Mouse (Mus musculus): ENCODE measurements around the gene Ttn. TPM values are rescaled to one million over a fixed set of nuclear protein-coding genes. Genes with fewer than 3 reads are reported as not detected.

Gene Ttn
- polyA plus RNA-seq, 1 experiment from 2014 or later, result 0.09 TPM

- 95% methylated on average over 6 of the region's 6 CpGs for WGBS
- Histone ChIP-seq H3K4me3 (ENCODE audit: low read depth, low read length) (no peak overlapping the region), H3K9me3 (replicated peaks; ENCODE audit: control insufficient read depth, low read length) (no peaks in the 10 kb centered on the region), H3K4me2 (ENCODE audit: low read length) (no peak overlapping the region), H3K27me3 (replicated peaks; ENCODE audit: control insufficient read depth, insufficient read depth, low read length) (no peaks in the 10 kb centered on the region), H3K27ac (ENCODE audit: low read depth, low read length) (no peak overlapping the region), H3K4me1 (ENCODE audit: control insufficient read depth, insufficient read depth, low read length) (no peaks in the 10 kb centered on the region), H3K36me3 (ENCODE audit: control insufficient read depth, insufficient read depth, low read length) (no peaks in the 10 kb centered on the region), H3K9ac (ENCODE audit: low read length) (no peak overlapping the region)
- ATAC-seq, result no peak
- no peak for DNase-seq (ENCODE audit: low spot score)
Observed at GRCm38 (mm10) chr2:76751993-76752392, 230.4 kb downstream of the Ttn start.

- ATAC-seq, result no peak
Observed at GRCm38 (mm10) chr2:76749341-76750110, 232.8 kb downstream of the Ttn start.

GRCm38 (mm10) chr2:76748696-76749095, 233.7 kb downstream of the Ttn start:
- Histone ChIP-seq H3K4me3 (ENCODE audit: low read depth, low read length) (no peak overlapping the region), H3K9ac (ENCODE audit: low read length) (no peak overlapping the region), H3K36me3 (ENCODE audit: control insufficient read depth, insufficient read depth, low read length) (no peaks in the 10 kb centered on the region), H3K27me3 (replicated peaks; ENCODE audit: control insufficient read depth, insufficient read depth, low read length) (no peaks in the 10 kb centered on the region), H3K4me2 (ENCODE audit: low read length) (no peak overlapping the region), H3K9me3 (replicated peaks; ENCODE audit: control insufficient read depth, low read length) (0 out of 2 replicates have a peak, but pooled peaks cover 9% of the 10 kb centered on the region), H3K4me1 (ENCODE audit: control insufficient read depth, insufficient read depth, low read length) (no peaks in the 10 kb centered on the region), H3K27ac (ENCODE audit: low read depth, low read length) (no peak overlapping the region)
- DNase-seq (ENCODE audit: low spot score), result no peak
- WGBS, result 95% methylated on average over 14 of the region's 14 CpGs
- ATAC-seq, result no peak

More at GRCm38 (mm10) chr2:76749341-76750110, 232.8 kb downstream of the Ttn start:
- Histone ChIP-seq H3K9me3 (replicated peaks; ENCODE audit: control insufficient read depth, low read length) (0 out of 2 replicates have a peak, but pooled peaks cover 9% of the 10 kb centered on the region), H3K9ac (ENCODE audit: low read length) (no peak overlapping the region), H3K4me1 (ENCODE audit: control insufficient read depth, insufficient read depth, low read length) (no peaks in the 10 kb centered on the region), H3K27ac (ENCODE audit: low read depth, low read length) (no peak overlapping the region), H3K4me2 (ENCODE audit: low read length) (no peak overlapping the region), H3K36me3 (ENCODE audit: control insufficient read depth, insufficient read depth, low read length) (no peaks in the 10 kb centered on the region), H3K4me3 (ENCODE audit: low read depth, low read length) (no peak overlapping the region), H3K27me3 (replicated peaks; ENCODE audit: control insufficient read depth, insufficient read depth, low read length) (no peaks in the 10 kb centered on the region)
- 94% methylated on average over 21 of the region's 21 CpGs for WGBS
- no peak for DNase-seq (ENCODE audit: low spot score)

- no peak for ATAC-seq
- no peak overlapping the region for H3K4me2 ChIP-seq (ENCODE audit: low read length)
- no peaks in the 10 kb centered on the region for H3K36me3 ChIP-seq (ENCODE audit: control insufficient read depth, insufficient read depth, low read length)
- H3K4me1 ChIP-seq (ENCODE audit: control insufficient read depth, insufficient read depth, low read length), result no peaks in the 10 kb centered on the region
- no peak for DNase-seq (ENCODE audit: low spot score)
- no peak overlapping the region for H3K27ac ChIP-seq (ENCODE audit: low read depth, low read length)
- H3K4me3 ChIP-seq (ENCODE audit: low read depth, low read length), result no peak overlapping the region
- 95% methylated on average over 14 of the region's 14 CpGs for WGBS
- H3K9ac ChIP-seq (ENCODE audit: low read length), result no peak overlapping the region
- H3K27me3 ChIP-seq (replicated peaks; ENCODE audit: control insufficient read depth, insufficient read depth, low read length), result no peaks in the 10 kb centered on the region
- H3K9me3 ChIP-seq (replicated peaks; ENCODE audit: control insufficient read depth, low read length), result peaks cover 5% of the 10 kb centered on the region; the same call in 1 of the 2 replicates
Observed at GRCm38 (mm10) chr2:76719650-76720049, 262.7 kb downstream of the Ttn start.

GRCm38 (mm10) chr2:76714984-76715383, 267.4 kb downstream of the Ttn start:
- ATAC-seq, result no peak
- Histone ChIP-seq H3K4me2 (ENCODE audit: low read length) (no peak overlapping the region), H3K27ac (ENCODE audit: low read depth, low read length) (no peak overlapping the region), H3K9ac (ENCODE audit: low read length) (no peak overlapping the region), H3K9me3 (replicated peaks; ENCODE audit: control insufficient read depth, low read length) (peaks cover 7% of the 10 kb centered on the region; the same call in 1 of the 2 replicates), H3K36me3 (ENCODE audit: control insufficient read depth, insufficient read depth, low read length) (0 out of 2 replicates have a peak, but pooled peaks cover 5% of the 10 kb centered on the region), H3K27me3 (replicated peaks; ENCODE audit: control insufficient read depth, insufficient read depth, low read length) (no peaks in the 10 kb centered on the region), H3K4me3 (ENCODE audit: low read depth, low read length) (no peak overlapping the region), H3K4me1 (ENCODE audit: control insufficient read depth, insufficient read depth, low read length) (no peaks in the 10 kb centered on the region)
- 73% methylated on average over 8 of the region's 8 CpGs for WGBS
- no peak for DNase-seq (ENCODE audit: low spot score)

- DNase-seq (ENCODE audit: low spot score) (no peak), ATAC-seq (no peak)
- no peaks in the 10 kb centered on the region for H3K4me1 ChIP-seq (ENCODE audit: control insufficient read depth, insufficient read depth, low read length)
- H3K9ac ChIP-seq (ENCODE audit: low read length), result no peak overlapping the region
- H3K9me3 ChIP-seq (replicated peaks; ENCODE audit: control insufficient read depth, low read length), result peaks cover 7% of the 10 kb centered on the region; the same call in 1 of the 2 replicates
- 0 out of 2 replicates have a peak, but pooled peaks cover 5% of the 10 kb centered on the region for H3K36me3 ChIP-seq (ENCODE audit: control insufficient read depth, insufficient read depth, low read length)
- H3K4me3 ChIP-seq (ENCODE audit: low read depth, low read length), result no peak overlapping the region
- WGBS, result 97% methylated on average over 3 of the region's 3 CpGs
- no peaks in the 10 kb centered on the region for H3K27me3 ChIP-seq (replicated peaks; ENCODE audit: control insufficient read depth, insufficient read depth, low read length)
- no peak overlapping the region for H3K4me2 ChIP-seq (ENCODE audit: low read length)
- H3K27ac ChIP-seq (ENCODE audit: low read depth, low read length), result no peak overlapping the region
Observed at GRCm38 (mm10) chr2:76708512-76708911, 273.8 kb downstream of the Ttn start.

GRCm38 (mm10) chr2:76705655-76706054, 276.7 kb downstream of the Ttn start:
- no peaks in the 10 kb centered on the region for H3K4me1 ChIP-seq (ENCODE audit: control insufficient read depth, insufficient read depth, low read length)
- WGBS, result 72% methylated on average over 13 of the region's 13 CpGs
- H3K9me3 ChIP-seq (replicated peaks; ENCODE audit: control insufficient read depth, low read length), result no peaks in the 10 kb centered on the region; the same call in 1 of the 2 replicates
- H3K36me3 ChIP-seq (ENCODE audit: control insufficient read depth, insufficient read depth, low read length), result 0 out of 2 replicates have a peak, but pooled peaks cover 3% of the 10 kb centered on the region
- no peak overlapping the region for H3K27ac ChIP-seq (ENCODE audit: low read depth, low read length)
- no peak for ATAC-seq
- H3K27me3 ChIP-seq (replicated peaks; ENCODE audit: control insufficient read depth, insufficient read depth, low read length), result no peaks in the 10 kb centered on the region
- no peak overlapping the region for H3K4me3 ChIP-seq (ENCODE audit: low read depth, low read length)
- H3K9ac ChIP-seq (ENCODE audit: low read length), result no peak overlapping the region
- DNase-seq (ENCODE audit: low spot score), result no peak
- H3K4me2 ChIP-seq (ENCODE audit: low read length), result no peak overlapping the region

GRCm38 (mm10) chr2:76702751-76703150, 279.6 kb downstream of the Ttn start:
- 87% methylated on average over 5 of the region's 5 CpGs for WGBS
- H3K4me3 ChIP-seq (ENCODE audit: low read depth, low read length), result no peak overlapping the region
- ATAC-seq, result no peak

GRCm38 (mm10) chr2:76702188-76702587, 280.2 kb downstream of the Ttn start:
- Histone ChIP-seq H3K4me1 (ENCODE audit: control insufficient read depth, insufficient read depth, low read length) (no peaks in the 10 kb centered on the region), H3K9ac (ENCODE audit: low read length) (no peak overlapping the region), H3K36me3 (ENCODE audit: control insufficient read depth, insufficient read depth, low read length) (peaks cover 5% of the 10 kb centered on the region), H3K9me3 (replicated peaks; ENCODE audit: control insufficient read depth, low read length) (no peaks in the 10 kb centered on the region), H3K27me3 (replicated peaks; ENCODE audit: control insufficient read depth, insufficient read depth, low read length) (no peaks in the 10 kb centered on the region), H3K4me3 (ENCODE audit: low read depth, low read length) (no peak overlapping the region), H3K4me2 (ENCODE audit: low read length) (no peak overlapping the region), H3K27ac (ENCODE audit: low read depth, low read length) (no peak overlapping the region)
- no peak for ATAC-seq
- WGBS, result 91% methylated on average over 3 of the region's 3 CpGs
- DNase-seq (ENCODE audit: low spot score), result no peak

More at GRCm38 (mm10) chr2:76702751-76703150, 279.6 kb downstream of the Ttn start:
- peaks cover under 1% of the 10 kb centered on the region; the same call in 1 of the 2 replicates for H3K36me3 ChIP-seq (ENCODE audit: control insufficient read depth, insufficient read depth, low read length)
- H3K27ac ChIP-seq (ENCODE audit: low read depth, low read length), result no peak overlapping the region
- H3K9ac ChIP-seq (ENCODE audit: low read length), result no peak overlapping the region
- no peak for DNase-seq (ENCODE audit: low spot score)
- no peaks in the 10 kb centered on the region for H3K9me3 ChIP-seq (replicated peaks; ENCODE audit: control insufficient read depth, low read length)
- no peaks in the 10 kb centered on the region for H3K4me1 ChIP-seq (ENCODE audit: control insufficient read depth, insufficient read depth, low read length)
- H3K4me2 ChIP-seq (ENCODE audit: low read length), result no peak overlapping the region
- no peaks in the 10 kb centered on the region for H3K27me3 ChIP-seq (replicated peaks; ENCODE audit: control insufficient read depth, insufficient read depth, low read length)
